Mouse (Mus musculus): Measurements from ENCODE around the gene Rasal3.

DNA sequence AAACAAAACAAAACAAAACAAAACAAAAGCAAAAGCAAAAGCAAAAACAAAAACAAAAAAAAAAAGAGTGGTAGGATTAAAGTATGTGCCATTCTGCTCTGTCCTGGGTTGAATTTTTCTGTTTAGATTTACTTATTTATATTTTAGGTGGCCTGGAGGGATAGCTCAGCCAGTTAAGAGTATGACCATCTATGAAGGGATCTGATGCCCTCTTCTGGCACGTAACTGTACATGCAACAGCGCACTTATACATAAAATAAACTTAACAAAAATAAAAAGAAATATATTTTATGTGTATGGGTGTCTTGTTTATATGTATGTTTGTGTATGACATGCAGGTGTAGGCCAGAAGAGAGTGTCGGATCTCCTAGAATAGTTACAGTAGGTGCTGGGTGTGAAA is 28.6 kb upstream of the Rasal3 start:
- TF ChIP-seq CTCF (IDR thresholded peaks at IDR 0.05; ENCODE audit: control insufficient read depth, insufficient read depth, insufficient replicate concordance, low read depth, low read length) = no peak
- TF ChIP-seq POLR2A (IDR thresholded peaks at IDR 0.05; ENCODE audit: control insufficient read depth, low read depth, low read length) = no peak
